Mouse (Mus musculus) left cerebral cortex, postnatal 10 days (tissue): ENCODE measurements at regions not wholly inside any gene's neighbourhood (a gene's known extent, or its start where the extent isn't known, plus 50 kb on each side); places are given as distances from the start of the nearest gene placed in this dataset.

Experiments
- DNase-seq, 2 experiments: peaks; one replicate each; pipeline ENCODE4 v3.0.0; 2021 to 2022; ENCODE audit warnings: low spot score in 2 of 2, mixed read lengths in 1 of 2; ENCODE audit errors: extremely low spot score in 1 of 2
- intact Hi-C: fragments of 180-260 bp; cut with DNase I; formaldehyde crosslinking; loops from one replicate; pipeline ENCODE4 v1.15.1; 2025

- intact Hi-C loops = no loop called here
- no peak for DNase-seq
These were observed 147.8 kb downstream of the Gabrg2 start for GRCm38 (mm10) chr11:41852813-41853212.

- intact Hi-C loops = no loop called here
These were observed 174.5 kb downstream of the Gabrg2 start for GRCm38 (mm10) chr11:41825978-41826679.

GRCm38 (mm10) chr11:41818014-41818413 is 182.6 kb downstream of the Gabrg2 start:
- intact Hi-C loops = no loop called here
- peak in 1 of 2 experiments; percentile 2 for DNase-seq

More at GRCm38 (mm10) chr11:41825978-41826679, 174.5 kb downstream of the Gabrg2 start:
- no peak for DNase-seq

GRCm38 (mm10) chr11:41812996-41813395 is 187.7 kb downstream of the Gabrg2 start:
- intact Hi-C loops = no loop called here

GRCm38 (mm10) chr11:41808897-41809296 is 191.8 kb downstream of the Gabrg2 start:
- no peak for DNase-seq
- intact Hi-C loops = no loop called here

More at GRCm38 (mm10) chr11:41812996-41813395, 187.7 kb downstream of the Gabrg2 start:
- no peak for DNase-seq

GRCm38 (mm10) chr11:41792206-41792605 is 208.5 kb downstream of the Gabrg2 start:
- DNase-seq = no peak
- intact Hi-C loops = no loop called here
